Mouse (Mus musculus) regulatory T cell (primary cell): ENCODE measurements around the gene Pip.

Experiments
- in situ Hi-C: fragments of 300-600 bp; cut with MboI, MseI; formaldehyde crosslinking; loops from one replicate; pipeline ENCODE4 v1.15.1; 2025; ENCODE audit warnings: high pct_unique_total_duplicates

Gene Pip

GRCm38 (mm10) chr6:41847235-41847634, at the start of gene Pip:
TSS of gene Pip (plus strand) at chr6:41847535.
- in situ Hi-C loops, result loop anchor here (10.0 kb wide), 1 partner anchor 752 kb away; no protein-coding TSS in a partner anchor

DNA sequence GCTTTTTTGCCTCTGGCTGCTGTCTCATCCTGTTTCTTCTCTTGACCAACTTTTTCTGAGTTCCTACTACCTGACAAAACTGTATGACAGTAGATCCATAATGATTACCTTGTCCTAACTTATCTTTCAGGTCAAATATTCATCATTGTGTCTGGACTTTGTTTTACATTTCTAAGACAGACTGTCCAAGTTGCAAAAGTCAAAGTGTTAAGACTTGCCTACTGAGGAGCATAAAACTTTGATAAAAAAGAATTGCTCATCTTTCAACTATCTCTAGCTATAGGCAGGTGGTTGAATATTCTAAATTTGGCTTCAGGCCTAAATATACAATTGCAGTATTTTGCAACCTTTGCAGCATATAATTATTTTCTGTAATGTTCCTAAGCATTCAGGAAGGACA, 23.2 kb upstream of the Pip start:
- in situ Hi-C loops, result no loop called here

GRCm38 (mm10) chr6:41829516-41829915, 17.8 kb upstream of the Pip start:
- in situ Hi-C loops, result no loop called here

- in situ Hi-C loops, result no loop called here
These were observed 5.4 kb downstream of the Pip start, which contains the start of gene Sval2 for GRCm38 (mm10) chr6:41852689-41853088. TSS of gene Sval2 (plus strand) at chr6:41852989.

DNA sequence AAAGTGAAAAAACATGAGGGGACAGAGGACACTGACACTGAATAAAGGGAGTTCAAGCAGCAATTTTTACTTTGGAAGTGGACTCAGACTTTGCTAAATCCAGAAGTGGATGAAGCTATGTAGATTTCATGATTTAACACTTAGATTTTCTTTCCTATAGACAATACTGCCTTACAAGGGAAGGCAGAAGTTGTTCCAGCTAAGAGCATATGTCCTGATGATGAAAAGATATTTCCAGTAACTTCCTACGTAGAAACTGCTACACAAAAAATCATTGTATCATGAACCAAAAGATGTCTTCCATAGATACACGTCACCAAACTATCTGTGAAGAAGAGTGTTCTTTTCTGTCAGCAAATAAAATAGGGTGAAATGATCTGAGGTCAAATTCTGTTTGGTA, 16.7 kb downstream of the Pip start:
- in situ Hi-C loops, result no loop called here
